Mouse (Mus musculus) kidney, adult 2 months (tissue): ENCODE data around the gene Chst8.

Source experiments
- CTCF ChIP-seq: fragments of 200-500 bp; conservative IDR thresholded peaks from 2 replicates; pipeline ENCODE4 v1.5.1; 2011; ENCODE audit warnings: low read depth, mild to moderate bottlenecking, control low read depth, low read length, moderate library complexity, mixed read lengths; ENCODE audit not compliant: insufficient read depth, insufficient read length
- POLR2A ChIP-seq: fragments of 200-500 bp; IDR thresholded peaks from one replicate; pipeline ENCODE4 v1.6.1; 2011; ENCODE audit warnings: low read depth, low read length, control low read depth

DNA sequence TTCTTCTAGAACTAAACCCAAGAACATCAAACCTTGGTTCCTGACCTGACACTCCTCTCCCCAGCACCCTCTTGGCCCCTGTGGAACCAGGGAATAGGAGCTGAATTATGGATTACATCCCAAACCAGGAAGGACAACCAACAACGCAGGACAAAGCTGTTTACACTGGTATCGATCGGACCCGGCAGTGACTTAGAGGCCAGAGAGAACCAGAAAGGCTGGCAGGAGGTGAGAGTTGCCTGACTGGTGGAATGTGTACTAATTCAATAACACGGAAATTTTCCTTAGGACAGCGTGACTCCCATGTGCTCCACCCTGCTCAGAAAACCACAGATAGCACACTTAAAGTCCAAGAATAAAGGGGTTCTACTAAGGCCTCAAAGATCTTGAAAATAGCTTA, 35.4 kb upstream of the Chst8 start:
- TF ChIP-seq CTCF (no peak), POLR2A (no peak)
